Mouse (Mus musculus) ES-Bruce4 (cell line): ENCODE measurements around the gene Aifm3.

Source experiments
- CTCF ChIP-seq: IDR thresholded peaks from one replicate; pipeline ENCODE4 v1.8.1; 2011; ENCODE audit warnings: low read depth, low read length
- EP300 ChIP-seq: IDR thresholded peaks from 2 replicates; pipeline ENCODE4 v1.6.1; 2011; ENCODE audit warnings: low read depth, low read length; ENCODE audit not compliant: insufficient read depth
- POLR2A ChIP-seq: IDR thresholded peaks from one replicate; pipeline ENCODE4 v1.8.1; 2011; ENCODE audit warnings: low read length; ENCODE audit not compliant: insufficient read depth

DNA sequence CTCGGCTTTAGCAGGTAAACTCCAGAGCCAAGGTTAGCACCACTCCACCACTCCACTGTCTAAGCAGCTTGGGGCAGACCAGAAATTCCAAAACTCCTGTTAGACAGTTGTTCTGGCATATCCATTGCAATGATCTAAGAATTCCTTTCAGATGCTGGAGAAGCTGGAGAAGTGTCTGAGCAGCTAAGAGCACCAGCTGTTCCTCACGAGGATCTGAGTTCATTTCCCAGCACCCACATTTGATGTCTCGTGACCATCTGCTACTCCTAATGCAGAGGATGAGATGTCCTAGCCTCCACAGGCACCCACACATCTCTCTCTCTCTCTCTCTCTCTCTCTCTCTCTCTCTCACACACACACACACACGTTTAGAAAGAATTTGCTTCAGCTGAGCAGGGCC lies 67.5 kb downstream of the Aifm3 start:
- TF ChIP-seq POLR2A (no peak), EP300 (no peak), CTCF (no peak)
